Mouse (Mus musculus) adrenal gland, postnatal 4 days (tissue): ENCODE measurements around the gene Il1f10. TPM values are rescaled to one million over a fixed set of nuclear protein-coding genes. Genes with fewer than 3 reads are reported as not detected.

Experiments used
- DNase-seq, 2 experiments: peaks; one replicate each; pipeline ENCODE4 v3.0.0; 2021 to 2022; ENCODE audit warnings: low spot score in 2 of 2, mixed read lengths in 2 of 2
- long read RNA-seq, 2 experiments: library from polyadenylated mRNA; stranded (forward); transcript quantifications; one replicate each; pipeline ENCODE4 v2.0.0; 2021
- total RNA-seq, 2 experiments: library from RNA; stranded (reverse); gene quantifications; 2 replicates each; pipeline ENCODE4 v1.2.3; 2021

The Il1f10 gene
- not detected for total RNA-seq
- long read RNA-seq, experiment 1 = 0 reads
- long read RNA-seq, experiment 2 = 0 reads

- DNase-seq = no peak
Measured at GRCm38 (mm10) chr2:24290896-24291295, at the start of gene Il1f10. Gene Il1f10, plus strand, starts transcription at chr2:24291196.

- DNase-seq = no peak
Measured at GRCm38 (mm10) chr2:24267503-24267902, 23.5 kb upstream of the Il1f10 start.

GRCm38 (mm10) chr2:24273619-24274018 lies 17.4 kb upstream of the Il1f10 start:
- no peak for DNase-seq

- no peak for DNase-seq
Measured at GRCm38 (mm10) chr2:24275146-24275545, 15.8 kb upstream of the Il1f10 start.

GRCm38 (mm10) chr2:24276654-24277053 lies 14.3 kb upstream of the Il1f10 start, which contains the start of gene Il1f5:
Gene Il1f5, plus strand, starts transcription at chr2:24276954.
- DNase-seq = no peak

GRCm38 (mm10) chr2:24294616-24295015 lies 3.6 kb downstream of the Il1f10 start:
- no peak for DNase-seq

- no peak for DNase-seq
Measured at GRCm38 (mm10) chr2:24296837-24297236, 5.8 kb downstream of the Il1f10 start.

GRCm38 (mm10) chr2:24311302-24312001 lies 20.5 kb downstream of the Il1f10 start:
- no peak for DNase-seq

- DNase-seq = no peak
Measured at GRCm38 (mm10) chr2:24316919-24317318, 25.9 kb downstream of the Il1f10 start.

- no peak for DNase-seq
Measured at GRCm38 (mm10) chr2:24317919-24318598, 27.1 kb downstream of the Il1f10 start.

GRCm38 (mm10) chr2:24335333-24335732 lies 44.3 kb downstream of the Il1f10 start:
- DNase-seq = no peak

GRCm38 (mm10) chr2:24336545-24336944 lies 45.5 kb downstream of the Il1f10 start, which contains the start of gene Il1rn:
Gene Il1rn, plus strand, starts transcription at chr2:24336853.
- DNase-seq = no peak

GRCm38 (mm10) chr2:24341395-24341885 lies 50.4 kb downstream of the Il1f10 start:
- DNase-seq = no peak

Other genes with a start within 250 kb of the Il1f10 start
- gene Hnmt, start 241.8 kb upstream of the Il1f10 start, total RNA-seq = 10 to 100 TPM; 12.3 to 12.4 TPM
- not detected for gene Tbpl2, start 194.6 kb upstream of the Il1f10 start, total RNA-seq
- gene Il1f8, start 138.0 kb upstream of the Il1f10 start, total RNA-seq = not detected
- gene Il1f9, start 104.7 kb upstream of the Il1f10 start, total RNA-seq = not detected
- not detected for gene Il1f6, start 75.8 kb upstream of the Il1f10 start, total RNA-seq
- gene Il1f5, start 14.2 kb upstream of the Il1f10 start, total RNA-seq = not detected
- gene Il1rn, start 45.7 kb downstream of the Il1f10 start, total RNA-seq = under 1 TPM; 0.28 to 0.99 TPM
- gene Psd4, start 76.4 kb downstream of the Il1f10 start, total RNA-seq = 1 to 10 TPM; 1.6 to 3.1 TPM
- 10 to 100 TPM in 1 of 2 experiments, under 1 TPM in 1; 0.34 to 22.9 TPM for gene Pax8, start 184.4 kb downstream of the Il1f10 start, total RNA-seq